Mouse (Mus musculus) CH12.LX (cell line): ENCODE results near the gene Ccpg1. TPM values are rescaled to one million over a fixed set of nuclear protein-coding genes. Genes with fewer than 3 reads are reported as not detected.
A peak's percentile ranks its signal among the peaks of the same experiment; 100 is the strongest.

Source experiments
- DNase-seq: peaks from one replicate; pipeline ENCODE4 v3.0.0-alpha.2; 2013; ENCODE audit errors: extremely low read depth
- H3K27ac ChIP-seq: 2 replicates; pipeline ENCODE4 v1.5.1; 2012; ENCODE audit warnings: low read depth, mild to moderate bottlenecking, control low read depth, moderate library complexity; ENCODE audit not compliant: insufficient read depth
- H3K27me3 ChIP-seq: replicated peaks from 2 replicates; pipeline ENCODE3; 2012; ENCODE audit warnings: inconsistent platforms
- H3K36me3 ChIP-seq, 2 experiments: replicated peaks in 1 of 2; 2 replicates each; pipeline versions ENCODE3 to v1.6.1; 2012; ENCODE audit warnings: inconsistent platforms in 1 of 2, low read length in 1 of 2, mild to moderate bottlenecking in 1 of 2, mixed read lengths in 1 of 2, moderate library complexity in 1 of 2; ENCODE audit not compliant: control insufficient read depth in 1 of 2, insufficient read depth in 1 of 2
- H3K4me1 ChIP-seq, 2 experiments: 2 replicates each; pipeline ENCODE4 v1.6.1; 2012; ENCODE audit warnings: inconsistent platforms in 1 of 2, moderate library complexity in 1 of 2; ENCODE audit not compliant: insufficient read depth in 2 of 2, control insufficient read depth in 1 of 2
- H3K4me2 ChIP-seq: 2 replicates; pipeline ENCODE4 v1.6.1; 2012; ENCODE audit warnings: low read depth, mild to moderate bottlenecking, control low read depth; ENCODE audit not compliant: poor library complexity, insufficient read depth, severe bottlenecking
- H3K4me3 ChIP-seq, 3 experiments: fragments of 150-350 bp in 1 of 3; sonication (generic) in 1 of 3; replicated peaks in 1 of 3; 2 replicates each; pipeline versions ENCODE3 to v1.5.1; 2011 to 2012; ENCODE audit warnings: low read depth in 2 of 3, low read length in 2 of 3, mild to moderate bottlenecking in 2 of 3, moderate library complexity in 2 of 3, control low read depth in 1 of 3, improper control_type of control experiment in 1 of 3, inconsistent platforms in 1 of 3, mixed read lengths in 1 of 3; ENCODE audit not compliant: poor library complexity in 1 of 3
- H3K79me2 ChIP-seq: replicated peaks from 2 replicates; pipeline ENCODE4 v1.6.1; 2012; ENCODE audit warnings: mild to moderate bottlenecking, moderate library complexity; ENCODE audit not compliant: control insufficient read depth, poor library complexity, insufficient read depth, severe bottlenecking; ENCODE audit errors: extremely low read depth
- H3K9ac ChIP-seq: 2 replicates; pipeline ENCODE4 v1.6.1; 2012; ENCODE audit warnings: low read depth, mild to moderate bottlenecking, control low read depth, moderate library complexity; ENCODE audit not compliant: insufficient read depth
- H3K9me3 ChIP-seq: replicated peaks from 2 replicates; pipeline ENCODE3; 2012; ENCODE audit warnings: low read length, inconsistent platforms, mixed read lengths
- BHLHE40 ChIP-seq: IDR thresholded peaks from 2 replicates; pipeline ENCODE4 v1.6.1; 2011; ENCODE audit warnings: mild to moderate bottlenecking, low read depth, low read length, improper control_type of control experiment
- CHD1 ChIP-seq: IDR thresholded peaks from 2 replicates; pipeline ENCODE4 v1.6.1; 2012; ENCODE audit warnings: low read depth, low read length, improper control_type of control experiment, inconsistent platforms
- CTCF ChIP-seq, 2 experiments: IDR thresholded peaks in 1 of 2; conservative IDR thresholded peaks in 1 of 2; 2 replicates each; pipeline ENCODE4 v1.5.1; 2011 to 2012; ENCODE audit warnings: low read depth in 2 of 2, low read length in 2 of 2, improper control_type of control experiment in 1 of 2, inconsistent platforms in 1 of 2, mild to moderate bottlenecking in 1 of 2, moderate library complexity in 1 of 2
- ELF1 ChIP-seq: IDR thresholded peaks from 2 replicates; pipeline ENCODE4 v1.6.1; 2014; ENCODE audit warnings: low read depth, mild to moderate bottlenecking, inconsistent platforms, low read length, improper control_type of control experiment
- ETS1 ChIP-seq: conservative IDR thresholded peaks from 2 replicates; pipeline ENCODE4 v1.6.1; 2012; ENCODE audit warnings: low read depth, mild to moderate bottlenecking, inconsistent platforms, low read length, improper control_type of control experiment, moderate library complexity
- GABPA ChIP-seq: IDR thresholded peaks from 2 replicates; pipeline ENCODE4 v1.6.1; 2012; ENCODE audit warnings: low read depth, low read length, improper control_type of control experiment, inconsistent platforms; ENCODE audit not compliant: insufficient replicate concordance
- HCFC1 ChIP-seq: IDR thresholded peaks from 2 replicates; pipeline ENCODE4 v1.6.1; 2012; ENCODE audit warnings: low read depth, mild to moderate bottlenecking, inconsistent platforms, low read length, improper control_type of control experiment
- JUND ChIP-seq: conservative IDR thresholded peaks from 2 replicates; pipeline ENCODE4 v1.6.1; 2011; ENCODE audit warnings: low read depth, low read length, improper control_type of control experiment
- MAFK ChIP-seq: IDR thresholded peaks from 2 replicates; pipeline ENCODE4 v1.6.1; 2011; ENCODE audit warnings: low read length, improper control_type of control experiment; ENCODE audit not compliant: insufficient replicate concordance
- MAZ ChIP-seq: IDR thresholded peaks from 2 replicates; pipeline ENCODE4 v1.6.1; 2012; ENCODE audit warnings: low read depth, mild to moderate bottlenecking, inconsistent platforms, low read length, improper control_type of control experiment, moderate library complexity
- MXI1 ChIP-seq: IDR thresholded peaks from 2 replicates; pipeline ENCODE4 v1.6.1; 2011; ENCODE audit warnings: mild to moderate bottlenecking, low read depth, low read length, improper control_type of control experiment
- NELFE ChIP-seq: IDR thresholded peaks from 2 replicates; pipeline ENCODE4 v1.6.1; 2011; ENCODE audit warnings: low read depth, low read length, improper control_type of control experiment
- PAX5 ChIP-seq: IDR thresholded peaks from 2 replicates; pipeline ENCODE4 v1.6.1; 2012; ENCODE audit warnings: low read length, inconsistent platforms, mixed read lengths
- POLR2AphosphoS2 ChIP-seq: IDR thresholded peaks from 2 replicates; pipeline ENCODE4 v1.6.1; 2011; ENCODE audit warnings: low read depth, low read length, improper control_type of control experiment
- SIN3A ChIP-seq: IDR thresholded peaks from 2 replicates; pipeline ENCODE4 v1.6.1; 2012; ENCODE audit warnings: low read length, improper control_type of control experiment, inconsistent platforms
- ZC3H11A ChIP-seq: IDR thresholded peaks from 2 replicates; pipeline ENCODE4 v1.6.1; 2012; ENCODE audit warnings: low read depth, mild to moderate bottlenecking, inconsistent platforms, low read length, improper control_type of control experiment
- ZKSCAN1 ChIP-seq: IDR thresholded peaks from 2 replicates; pipeline ENCODE4 v1.6.1; 2012; ENCODE audit warnings: low read depth, inconsistent platforms, low read length, improper control_type of control experiment, borderline replicate concordance
- ZMIZ1 ChIP-seq: IDR thresholded peaks from 2 replicates; pipeline ENCODE4 v1.6.1; 2012; ENCODE audit warnings: low read depth, mild to moderate bottlenecking, inconsistent platforms, low read length, improper control_type of control experiment
- ZNF384 ChIP-seq: IDR thresholded peaks from 2 replicates; pipeline ENCODE4 v1.6.1; 2012; ENCODE audit warnings: low read depth, low read length, improper control_type of control experiment, inconsistent platforms
- dilution Hi-C: fragments of 300-500 bp; cut with MboI; formaldehyde crosslinking; loops from 2 replicates; pipeline ENCODE4 v1.14.3; 2020; ENCODE audit warnings: low sequenced_read_pairs; ENCODE audit not compliant: extremely low pct_unique_long_range_greater_than_20kb, extremely low pct_ligation_motif_present
- in situ Hi-C: fragments of 300-500 bp; cut with MboI; formaldehyde crosslinking; loops from 3 replicates; pipeline ENCODE4 v1.14.3; 2019; ENCODE audit warnings: low sequenced_read_pairs, low pct_ligation_motif_present, low pct_unique_long_range_greater_than_20kb, mixed read lengths
- polyA plus RNA-seq: library from polyadenylated mRNA; unstranded; fragments of >175 nt; gene quantifications from 2 replicates; pipeline ENCODE4 v1.2.1, GENCODE M21; 2012; ENCODE audit warnings: low read depth; ENCODE audit not compliant: insufficient read length
- total RNA-seq, 2 experiments: library from RNA; depleted of rRNA; stranded (reverse); fragments of 300-350 nt in 1 of 2; fragments of >200 nt in 1 of 2; gene quantifications; 2 replicates each; pipeline ENCODE4 v1.2.3; 2012 to 2014

Ccpg1 gene
- total and polyA plus RNA-seq, 3 experiments: 5.2 to 18.3 (median 6.2) TPM

GRCm38 (mm10) chr9:72969874-72970273 is 15.4 kb upstream of the Ccpg1 start:
- TF ChIP-seq CTCF (conservative IDR thresholded peaks at IDR 0.05 in 1 of 2, IDR thresholded peaks at IDR 0.05 in 1 of 2; ENCODE audit: low read depth in 2 of 2, low read length in 2 of 2) (peak in 1 of 2 experiments; percentile 27; a peak in 1 of 4 replicates), SIN3A (no peak)
- dilution Hi-C loops: no loop called here
- H3K27ac ChIP-seq: no peak overlapping the region
- no peak for DNase-seq
- in situ Hi-C loops: loop anchor here (5.0 kb wide), 1 partner anchor 122 kb away; no protein-coding TSS in a partner anchor
- no peak overlapping the region for H3K4me2 ChIP-seq
- H3K79me2 ChIP-seq: no peaks in the 10 kb centered on the region
- no peak overlapping the region for H3K4me3 ChIP-seq
- H3K9me3 ChIP-seq: peaks cover 3% of the 10 kb centered on the region
- H3K4me1 ChIP-seq: peaks cover 6 to 28% of the 10 kb centered on the region in 2 experiments; a peak in 2 of 4 replicates
- H3K36me3 ChIP-seq: peaks cover 0 to 45% of the 10 kb centered on the region in 2 experiments
- H3K27me3 ChIP-seq: no peaks in the 10 kb centered on the region
- no peak overlapping the region for H3K9ac ChIP-seq

GRCm38 (mm10) chr9:72972435-72972834 is 12.8 kb upstream of the Ccpg1 start:
- Histone ChIP-seq H3K4me2 (no peak overlapping the region), H3K9ac (no peak overlapping the region), H3K4me3 (no peak overlapping the region), H3K4me1 (peaks cover 8 to 40% of the 10 kb centered on the region in 2 experiments; a peak in 2 of 4 replicates), H3K27ac (no peak overlapping the region), H3K27me3 (no peaks in the 10 kb centered on the region), H3K9me3 (peaks cover 3% of the 10 kb centered on the region), H3K36me3 (peaks cover 0 to 31% of the 10 kb centered on the region in 2 experiments), H3K79me2 (no peaks in the 10 kb centered on the region)
- TF ChIP-seq HCFC1: no peak
- no peak for TF ChIP-seq ZMIZ1
- no peak for TF ChIP-seq BHLHE40
- TF ChIP-seq POLR2AphosphoS2: no peak
- TF ChIP-seq ELF1: no peak
- no peak for TF ChIP-seq ZC3H11A
- TF ChIP-seq JUND: no peak
- TF ChIP-seq MXI1: no peak
- TF ChIP-seq MAFK: no peak
- TF ChIP-seq SIN3A: no peak
- no peak for TF ChIP-seq GABPA
- TF ChIP-seq MAZ: no peak
- TF ChIP-seq NELFE: no peak
- no peak for TF ChIP-seq ZNF384
- no peak for TF ChIP-seq ETS1
- TF ChIP-seq CHD1: no peak
- no peak for TF ChIP-seq ZKSCAN1
- TF ChIP-seq PAX5: no peak
- no peak for DNase-seq
- dilution Hi-C loops (no loop called here), in situ Hi-C loops (no loop called here)
